Mouse (Mus musculus) stomach, embryonic 16.5 days (tissue): ENCODE results near the gene Otud4. TPM values are rescaled to one million over a fixed set of nuclear protein-coding genes. Genes with fewer than 3 reads are reported as not detected.
"Not testable (repeated sequence)": the region's sequence is repeated elsewhere in the genome, so short reads cannot be mapped to it uniquely, and the experiment has no call there.

Experiments
- ATAC-seq: fragments of 200-750 bp; cut with Nextera tagmentation; 2 replicates; pipeline ENCODE4 v1.8.0; 2017; ENCODE audit warnings: moderate number of reproducible peaks, moderate TSS enrichment; ENCODE audit not compliant: insufficient read depth, low FRiP score
- H3K27ac ChIP-seq: fragments of 300-500 bp; sonication (generic); 2 replicates; pipeline ENCODE4 v1.5.1; 2014; ENCODE audit warnings: low read length
- H3K27me3 ChIP-seq: fragments of 300-500 bp; sonication (generic); 2 replicates; pipeline ENCODE4 v1.6.1; 2014; ENCODE audit warnings: low read length, control low read depth, mixed read lengths; ENCODE audit not compliant: control insufficient read depth, insufficient read depth
- H3K36me3 ChIP-seq: fragments of 300-500 bp; sonication (generic); 2 replicates; pipeline ENCODE4 v1.6.1; 2014; ENCODE audit warnings: low read length; ENCODE audit not compliant: control insufficient read depth, insufficient read depth
- H3K4me1 ChIP-seq: fragments of 300-500 bp; sonication (generic); 2 replicates; pipeline ENCODE4 v1.6.1; 2014; ENCODE audit warnings: low read length, control low read depth, mixed read lengths; ENCODE audit not compliant: control insufficient read depth, insufficient read depth
- H3K4me2 ChIP-seq: fragments of 300-500 bp; sonication (generic); 2 replicates; pipeline ENCODE4 v1.6.1; 2014; ENCODE audit warnings: low read depth, low read length, mixed read lengths
- H3K4me3 ChIP-seq: fragments of 300-500 bp; sonication (generic); replicated peaks from 2 replicates; pipeline ENCODE4 v1.5.1; 2014; ENCODE audit warnings: mild to moderate bottlenecking, low read length
- H3K9ac ChIP-seq: fragments of 300-500 bp; sonication (generic); 2 replicates; pipeline ENCODE4 v1.6.1; 2014; ENCODE audit warnings: low read length
- H3K9me3 ChIP-seq: fragments of 300-500 bp; sonication (generic); replicated peaks from 2 replicates; pipeline ENCODE4 v1.6.1; 2016; ENCODE audit warnings: low read length, control low read depth; ENCODE audit not compliant: control insufficient read depth
- WGBS: fragments of 180-500 bp; shearing (Covaris S2); extraction: QIAGEN DNeasy Blood & Tissue Kit; methylation state at CpG from one replicate; pipeline ENCODE4 v1.1.7; 2014; 5-methylcytosine and 5-hydroxymethylcytosine counted together
- polyA plus RNA-seq: library from polyadenylated mRNA; unstranded; fragments of >200 nt; fragmentation: Nextera tagmentation; extraction: Ambion mirVana; gene quantifications from 2 replicates; pipeline ENCODE4 v1.2.1, GENCODE M21; 2015

The Otud4 gene
- polyA plus RNA-seq, 1 experiment from 2014 or later, result 12.3 TPM

DNA sequence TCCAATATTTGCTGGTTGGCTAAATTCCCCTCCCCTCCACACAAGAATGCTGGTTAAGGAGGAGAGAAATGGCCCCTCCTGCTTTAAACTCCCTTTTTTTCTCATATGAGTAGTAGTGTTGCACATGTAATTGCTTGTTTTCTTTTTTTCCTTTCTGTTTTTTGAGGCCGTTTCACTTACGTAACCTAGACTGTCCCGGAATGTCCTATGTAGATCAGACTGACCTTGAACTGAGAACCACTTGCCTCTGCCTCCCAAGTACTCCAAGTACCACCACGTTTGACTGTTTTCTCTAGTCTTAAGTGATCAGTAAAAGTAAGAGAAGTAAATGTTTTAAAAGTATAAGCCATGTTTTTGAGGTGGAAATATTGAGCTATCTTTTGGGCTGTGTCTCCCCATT, 14.3 kb downstream of the Otud4 start:
- Histone ChIP-seq H3K4me1 (0 out of 2 replicates have a peak, but pooled peaks cover 2% of the 10 kb centered on the region), H3K4me2 (no peak overlapping the region), H3K9me3 (no peaks in the 10 kb centered on the region), H3K9ac (no peak overlapping the region), H3K4me3 (no peak overlapping the region), H3K27me3 (no peaks in the 10 kb centered on the region), H3K27ac (no peak overlapping the region), H3K36me3 (0 out of 2 replicates have a peak, but pooled peaks cover 6% of the 10 kb centered on the region)
- 88% methylated on average over 4 of the region's 4 CpGs for WGBS
- no peak for ATAC-seq

DNA sequence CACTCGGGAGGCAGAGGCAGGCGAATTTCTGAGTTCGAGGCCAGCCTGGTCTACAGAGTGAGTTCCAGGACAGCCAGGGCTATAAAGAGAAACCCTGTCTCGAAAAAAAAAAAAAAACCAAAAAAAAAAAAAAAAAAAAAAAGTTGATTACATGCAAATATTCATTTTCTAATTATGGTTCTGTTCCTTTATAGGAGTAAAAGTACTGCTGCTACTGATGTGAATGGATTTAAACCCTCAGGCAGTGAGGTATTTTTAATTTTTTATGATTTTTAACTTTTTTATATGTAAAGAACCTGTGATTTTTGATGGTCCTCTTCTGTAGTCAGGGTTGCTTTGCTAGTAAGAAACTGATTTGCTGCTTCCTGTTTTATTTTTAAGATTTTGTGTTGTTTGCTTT, 19.3 kb downstream of the Otud4 start:
- H3K4me2 ChIP-seq, ATAC-seq, H3K9me3 ChIP-seq, H3K4me3 ChIP-seq, H3K4me1 ChIP-seq, H3K9ac ChIP-seq, H3K27ac ChIP-seq, H3K27me3 ChIP-seq: not testable (repeated sequence)
- WGBS, result 87% methylated on average over 3 of the region's 4 CpGs
- peaks cover 13% of the 10 kb centered on the region for H3K36me3 ChIP-seq

DNA sequence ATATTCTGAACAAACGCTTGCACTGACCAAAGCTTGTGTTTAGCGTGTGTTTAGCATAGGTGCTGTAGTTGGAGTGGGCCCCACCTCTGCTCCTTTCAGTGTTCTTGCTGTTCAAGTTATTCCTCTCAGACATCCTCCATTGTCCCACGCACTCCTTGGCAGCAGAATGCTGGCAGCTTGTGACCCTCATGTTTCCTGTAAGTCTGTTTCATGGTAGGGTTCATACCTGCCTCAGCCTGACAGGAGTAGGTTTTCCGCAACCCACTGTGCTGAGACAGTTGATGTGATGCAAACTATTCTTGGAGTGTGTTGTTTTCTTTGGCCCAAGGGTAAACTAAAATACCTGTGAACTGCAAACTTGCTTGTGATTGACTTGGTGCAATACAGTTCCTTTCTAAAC, 37.0 kb downstream of the Otud4 start:
- H3K9ac ChIP-seq, result no peak overlapping the region
- H3K36me3 ChIP-seq, result peaks cover 13% of the 10 kb centered on the region
- H3K4me2 ChIP-seq, result no peak overlapping the region
- no peak for ATAC-seq
- H3K27me3 ChIP-seq, result no peaks in the 10 kb centered on the region
- H3K27ac ChIP-seq, result no peak overlapping the region
- WGBS, result 77% methylated on average over 4 of the region's 4 CpGs
- H3K9me3 ChIP-seq, result no peaks in the 10 kb centered on the region
- no peak overlapping the region for H3K4me3 ChIP-seq
- peaks cover 2% of the 10 kb centered on the region; the same call in 1 of the 2 replicates for H3K4me1 ChIP-seq

DNA sequence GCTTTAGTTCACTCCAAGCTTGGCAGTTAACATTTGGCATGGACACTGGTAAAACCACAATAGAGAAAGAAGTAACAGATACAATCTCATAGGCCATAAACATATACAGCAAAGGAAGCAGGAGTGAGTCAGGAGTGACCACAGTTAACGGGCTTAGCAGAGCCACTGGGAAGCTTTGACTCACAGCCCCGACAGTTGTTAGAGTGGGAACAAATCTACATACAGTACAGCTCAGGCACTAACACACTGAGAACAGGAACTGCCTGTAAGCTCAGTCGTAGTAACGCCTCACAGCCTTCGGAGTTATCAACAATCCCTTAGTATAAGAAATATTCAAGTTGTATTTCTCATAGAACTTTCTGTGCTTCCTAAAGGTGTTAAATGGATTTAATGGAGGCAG, 39.6 kb downstream of the Otud4 start:
- no peak overlapping the region for H3K27ac ChIP-seq
- no peaks in the 10 kb centered on the region for H3K9me3 ChIP-seq
- no peak overlapping the region for H3K4me2 ChIP-seq
- no peak overlapping the region for H3K9ac ChIP-seq
- no peak overlapping the region for H3K4me3 ChIP-seq
- WGBS, result 71% methylated on average over 5 of the region's 5 CpGs
- ATAC-seq, result no peak
- H3K36me3 ChIP-seq, result peaks cover 3% of the 10 kb centered on the region
- H3K4me1 ChIP-seq, result peaks cover 2% of the 10 kb centered on the region; the same call in 1 of the 2 replicates
- H3K27me3 ChIP-seq, result no peaks in the 10 kb centered on the region

DNA sequence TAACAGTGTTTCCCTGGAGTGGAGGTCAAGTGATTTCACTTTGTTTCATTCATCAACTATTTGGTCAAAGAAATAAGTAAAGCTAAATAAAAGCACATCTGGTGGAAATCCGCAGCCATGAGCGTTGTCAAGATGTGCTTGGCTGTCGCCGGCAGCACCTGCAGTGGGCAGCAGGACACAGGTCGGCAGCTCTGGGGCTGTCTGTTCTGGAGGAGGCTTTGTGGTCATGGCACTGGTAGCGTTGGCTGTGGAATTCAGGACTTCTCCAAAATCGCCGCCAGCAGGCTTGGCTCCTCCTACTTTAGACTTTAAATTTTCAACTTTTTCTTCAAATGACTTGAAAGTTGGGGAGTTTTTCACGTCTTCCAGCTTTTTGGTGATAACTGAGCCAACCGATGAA, 40.7 kb downstream of the Otud4 start:
- peak overlapping the region; percentile 69 for H3K9ac ChIP-seq
- not testable (repeated sequence) for H3K27ac ChIP-seq, ATAC-seq, H3K4me1 ChIP-seq, H3K36me3 ChIP-seq, H3K27me3 ChIP-seq, H3K9me3 ChIP-seq
- peak overlapping the region; percentile 66 for H3K4me2 ChIP-seq
- peak overlapping the region; percentile 53 for H3K4me3 ChIP-seq
- WGBS, result 40% methylated on average over 10 of the region's 10 CpGs

DNA sequence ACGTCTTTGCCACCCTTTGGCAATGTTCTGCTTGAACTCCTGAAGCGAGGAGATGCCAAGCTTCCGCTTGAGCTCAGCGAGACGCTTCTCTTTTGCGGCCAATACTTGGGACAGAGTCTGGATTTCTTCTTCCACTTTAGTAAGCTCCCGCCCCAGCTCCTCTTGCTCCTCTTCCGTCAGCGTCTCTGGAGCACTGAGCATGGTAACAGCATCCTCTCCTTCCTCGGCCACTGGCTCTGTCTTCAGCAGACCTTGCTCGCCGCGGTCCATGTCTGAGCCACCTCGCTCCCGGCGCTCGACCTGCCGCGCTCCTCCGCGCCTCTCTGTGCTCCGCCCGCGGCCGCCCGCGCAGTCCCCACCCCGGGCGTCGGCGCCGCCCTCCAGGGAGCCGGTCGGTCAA, 41.1 kb downstream of the Otud4 start:
- Histone ChIP-seq H3K4me2 (peak overlapping the region; percentile 66), H3K9ac (peak overlapping the region; percentile 69), H3K4me3 (peak overlapping the region; percentile 53), H3K36me3 (peaks cover 6% of the 10 kb centered on the region), H3K27ac (no peak overlapping the region), H3K27me3 (no peaks in the 10 kb centered on the region), H3K4me1 (peaks cover 2% of the 10 kb centered on the region; the same call in 1 of the 2 replicates), H3K9me3 (no peaks in the 10 kb centered on the region)
- 4% methylated on average over 34 of the region's 34 CpGs for WGBS
- peak; percentile 72 for ATAC-seq

DNA sequence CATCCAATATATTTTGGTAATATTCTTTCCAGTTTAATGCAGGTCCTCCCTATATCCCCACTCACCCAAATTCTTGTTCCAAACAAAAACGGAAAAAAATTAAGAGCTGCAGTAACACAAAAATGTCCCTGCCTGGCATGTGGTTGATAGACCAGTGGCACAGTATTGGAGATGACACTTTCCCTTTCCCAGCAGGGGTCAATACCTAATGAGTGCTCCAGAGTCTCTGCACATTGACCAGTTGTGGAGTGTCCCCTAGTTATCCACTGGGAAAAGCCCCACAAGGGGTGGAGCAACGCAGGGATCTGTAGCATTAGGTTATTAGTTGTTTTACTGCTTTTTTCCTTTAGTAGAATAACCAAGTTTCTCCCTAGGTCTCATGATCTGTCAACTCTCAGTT, 41.5 kb downstream of the Otud4 start:
- 36% methylated on average over 2 of the region's 2 CpGs for WGBS
- H3K4me1 ChIP-seq, result peaks cover 2% of the 10 kb centered on the region; the same call in 1 of the 2 replicates
- peak overlapping the region; percentile 53 for H3K4me3 ChIP-seq
- peak overlapping the region; percentile 66 for H3K4me2 ChIP-seq
- no peak overlapping the region for H3K27ac ChIP-seq
- H3K9ac ChIP-seq, result peak overlapping the region; percentile 69
- no peaks in the 10 kb centered on the region for H3K27me3 ChIP-seq
- H3K9me3 ChIP-seq, result no peaks in the 10 kb centered on the region
- H3K36me3 ChIP-seq, result peaks cover 6% of the 10 kb centered on the region
- ATAC-seq, result 0 out of 2 replicates have a peak, but pooled peaks have one; percentile 13

DNA sequence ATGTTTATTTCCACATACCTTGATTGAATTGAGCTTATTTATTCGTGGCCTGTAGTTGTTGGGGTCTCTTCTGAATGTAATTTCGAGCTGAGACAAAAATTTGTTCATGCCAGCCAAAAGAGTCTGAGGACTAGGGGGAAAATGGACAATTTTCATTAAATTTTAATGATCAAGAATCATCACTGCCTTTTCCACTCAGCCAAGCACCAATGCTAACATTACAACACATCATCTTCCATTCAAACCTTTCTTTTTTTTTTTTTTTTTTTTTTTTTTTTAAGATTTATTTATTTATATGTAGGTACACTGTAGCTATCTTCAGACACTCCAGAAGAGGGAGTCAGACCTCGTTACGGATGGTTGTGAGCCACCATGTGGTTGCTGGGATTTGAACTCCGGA, 46.5 kb downstream of the Otud4 start:
- 98% methylated on average over 3 of the region's 5 CpGs for WGBS
- peaks cover 21% of the 10 kb centered on the region for H3K36me3 ChIP-seq
- H3K27ac ChIP-seq, ATAC-seq, H3K4me2 ChIP-seq, H3K9ac ChIP-seq, H3K4me1 ChIP-seq, H3K27me3 ChIP-seq, H3K4me3 ChIP-seq, H3K9me3 ChIP-seq: not testable (repeated sequence)

DNA sequence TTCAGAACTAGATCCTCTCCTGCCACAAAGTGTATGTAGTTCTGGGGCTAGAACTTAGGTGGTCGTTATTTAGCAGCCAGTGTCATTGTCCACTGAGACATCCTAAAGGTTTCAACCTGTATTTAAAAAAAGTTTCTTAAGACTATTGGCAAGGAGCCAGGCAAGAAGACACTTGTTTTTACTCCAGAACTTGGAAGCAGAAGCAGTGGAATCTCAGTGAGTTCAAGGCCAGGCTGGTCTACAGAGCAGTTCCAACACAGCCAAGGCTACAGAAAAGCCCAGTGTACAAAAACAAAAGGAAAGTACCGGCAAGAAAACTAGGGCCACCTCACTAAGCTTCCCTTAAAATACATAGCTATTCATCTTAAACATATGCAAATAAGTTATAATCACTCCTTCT, 53.1 kb downstream of the Otud4 start:
- H3K9ac ChIP-seq, result no peak overlapping the region
- no peak overlapping the region for H3K4me3 ChIP-seq
- H3K27me3 ChIP-seq, result no peaks in the 10 kb centered on the region
- no peak overlapping the region for H3K4me2 ChIP-seq
- H3K9me3 ChIP-seq, result no peaks in the 10 kb centered on the region
- H3K4me1 ChIP-seq, result no peaks in the 10 kb centered on the region
- peaks cover 12% of the 10 kb centered on the region for H3K36me3 ChIP-seq
- no peak overlapping the region for H3K27ac ChIP-seq
- WGBS, result 85% methylated on average over 2 of the region's 2 CpGs
- ATAC-seq, result no peak

DNA sequence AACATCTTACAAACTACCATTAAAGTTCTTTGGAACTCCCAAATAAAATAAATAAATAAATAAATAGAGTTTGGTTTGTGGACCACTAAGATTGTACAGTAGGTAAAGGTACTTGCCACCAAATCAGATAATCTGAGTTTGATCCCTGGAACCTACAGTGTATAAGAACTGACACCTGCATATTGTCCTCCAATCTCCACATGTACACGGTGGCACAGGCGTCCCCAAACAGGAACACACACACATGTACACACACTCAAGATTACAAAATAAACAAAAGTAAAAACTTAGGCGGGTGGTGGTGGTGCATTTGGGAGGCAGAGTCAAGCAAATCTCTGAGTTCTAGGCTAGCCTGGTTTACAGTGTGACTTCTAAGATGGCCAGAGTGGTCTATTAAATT, 67.3 kb downstream of the Otud4 start:
- no peaks in the 10 kb centered on the region for H3K27me3 ChIP-seq
- ATAC-seq, result no peak
- no peak overlapping the region for H3K4me3 ChIP-seq
- no peaks in the 10 kb centered on the region for H3K4me1 ChIP-seq
- H3K36me3 ChIP-seq, result peaks cover 13% of the 10 kb centered on the region
- H3K9ac ChIP-seq, result no peak overlapping the region
- no peak overlapping the region for H3K4me2 ChIP-seq
- no peaks in the 10 kb centered on the region for H3K9me3 ChIP-seq
- 88% methylated on average over 3 of the region's 3 CpGs for WGBS
- no peak overlapping the region for H3K27ac ChIP-seq
